Mouse (Mus musculus) stomach, embryonic 14.5 days (tissue): Measurements from ENCODE around the gene Egln2. TPM values are rescaled to one million over a fixed set of nuclear protein-coding genes. Genes with fewer than 3 reads are reported as not detected.
A peak's percentile ranks its signal among the peaks of the same experiment; 100 is the strongest.

Experiments
- ATAC-seq: fragments of 200-750 bp; cut with Nextera tagmentation; 2 replicates; pipeline ENCODE4 v1.8.0; 2017; ENCODE audit warnings: low read depth, moderate TSS enrichment; ENCODE audit not compliant: insufficient number of reproducible peaks, insufficient read depth, low FRiP score
- H3K27ac ChIP-seq: fragments of 300-500 bp; sonication (generic); 2 replicates; pipeline ENCODE4 v1.5.1; 2014; ENCODE audit warnings: mild to moderate bottlenecking, low read length, moderate library complexity, mixed read lengths
- H3K27me3 ChIP-seq: fragments of 300-500 bp; sonication (generic); 2 replicates; pipeline ENCODE4 v1.6.1; 2014; ENCODE audit warnings: low read length, control low read depth, mixed read lengths; ENCODE audit not compliant: control insufficient read depth, insufficient read depth
- H3K36me3 ChIP-seq: fragments of 300-500 bp; sonication (generic); 2 replicates; pipeline ENCODE4 v1.6.1; 2014; ENCODE audit warnings: mild to moderate bottlenecking, control low read depth, low read length, moderate library complexity, mixed read lengths; ENCODE audit not compliant: control insufficient read depth, insufficient read depth
- H3K4me1 ChIP-seq: fragments of 300-500 bp; sonication (generic); 2 replicates; pipeline ENCODE4 v1.6.1; 2014; ENCODE audit warnings: low read length, control low read depth, mixed read lengths; ENCODE audit not compliant: control insufficient read depth, insufficient read depth
- H3K4me2 ChIP-seq: fragments of 300-500 bp; sonication (generic); replicated peaks from 2 replicates; pipeline ENCODE4 v1.6.1; 2014; ENCODE audit warnings: low read depth, low read length, control low read depth
- H3K4me3 ChIP-seq: fragments of 300-500 bp; sonication (generic); 2 replicates; pipeline ENCODE4 v1.5.1; 2014; ENCODE audit warnings: low read depth, low read length, control low read depth
- H3K9ac ChIP-seq: fragments of 300-500 bp; sonication (generic); replicated peaks from 2 replicates; pipeline ENCODE4 v1.6.1; 2014; ENCODE audit warnings: low read depth, mild to moderate bottlenecking, control low read depth, low read length, moderate library complexity, mixed read lengths
- H3K9me3 ChIP-seq: fragments of 300-500 bp; sonication (generic); 2 replicates; pipeline ENCODE4 v1.6.1; 2016; ENCODE audit warnings: low read depth, low read length, control low read depth; ENCODE audit not compliant: control insufficient read depth
- WGBS: fragments of 180-500 bp; shearing (Covaris S2); extraction: QIAGEN DNeasy Blood & Tissue Kit; methylation state at CpG from one replicate; pipeline ENCODE4 v1.1.7; 2014; 5-methylcytosine and 5-hydroxymethylcytosine counted together
- polyA plus RNA-seq: library from polyadenylated mRNA; unstranded; fragments of >200 nt; fragmentation: Nextera tagmentation; extraction: Ambion mirVana; gene quantifications from 2 replicates; pipeline ENCODE4 v1.2.1, GENCODE M21; 2014

Egln2 gene
- polyA plus RNA-seq, 1 experiment from 2014 or later, result 39.0 TPM

- H3K4me1 ChIP-seq, result peaks cover 37% of the 10 kb centered on the region
- H3K4me3 ChIP-seq, result peak overlapping the region; percentile 74
- H3K9ac ChIP-seq, result peak overlapping the region; percentile 76
- H3K27ac ChIP-seq, result peak overlapping the region; percentile 97
- peak; percentile 78 for ATAC-seq
- H3K4me2 ChIP-seq, result peak overlapping the region; percentile 88
- whole genome bisulfite sequencing, result 0% methylated on average over 39 of the region's 43 CpGs
- H3K27me3 ChIP-seq, result no peaks in the 10 kb centered on the region
- H3K9me3 ChIP-seq, result no peaks in the 10 kb centered on the region
- peaks cover 24% of the 10 kb centered on the region for H3K36me3 ChIP-seq
Measured at GRCm38 (mm10) chr7:27166229-27166613, 381 bp downstream of the Egln2 start.

GRCm38 (mm10) chr7:27165696-27166095 lies 906 bp downstream of the Egln2 start:
- H3K27me3 ChIP-seq, result no peaks in the 10 kb centered on the region
- H3K27ac ChIP-seq, result peak overlapping the region; percentile 97
- H3K9me3 ChIP-seq, result no peaks in the 10 kb centered on the region
- H3K36me3 ChIP-seq, result peaks cover 26% of the 10 kb centered on the region
- ATAC-seq, result no peak
- peak overlapping the region; percentile 88 for H3K4me2 ChIP-seq
- peak overlapping the region; percentile 76 for H3K9ac ChIP-seq
- peak overlapping the region; percentile 74 for H3K4me3 ChIP-seq
- WGBS, result 3% methylated on average over 8 of the region's 8 CpGs
- peaks cover 37% of the 10 kb centered on the region for H3K4me1 ChIP-seq

- no peak for ATAC-seq
- WGBS, result 64% methylated on average over 23 of the region's 23 CpGs
- H3K4me1 ChIP-seq, result peaks cover 37% of the 10 kb centered on the region
- peak overlapping the region; percentile 74 for H3K4me3 ChIP-seq
- H3K9me3 ChIP-seq, result no peaks in the 10 kb centered on the region
- no peak overlapping the region for H3K27ac ChIP-seq
- H3K27me3 ChIP-seq, result no peaks in the 10 kb centered on the region
- H3K9ac ChIP-seq, result peak overlapping the region; percentile 76; the same call in 1 of the 2 replicates
- H3K4me2 ChIP-seq, result peak overlapping the region; percentile 88
- peaks cover 29% of the 10 kb centered on the region for H3K36me3 ChIP-seq
Measured at GRCm38 (mm10) chr7:27165007-27165655, 1.5 kb downstream of the Egln2 start.

- H3K36me3 ChIP-seq, result peaks cover 33% of the 10 kb centered on the region
- no peak for ATAC-seq
- WGBS, result 75% methylated on average over 33 of the region's 33 CpGs
- no peaks in the 10 kb centered on the region for H3K9me3 ChIP-seq
- H3K27ac ChIP-seq, result no peak overlapping the region
- no peaks in the 10 kb centered on the region for H3K27me3 ChIP-seq
- H3K9ac ChIP-seq, result 0 out of 2 replicates have a peak overlapping the region, but pooled peaks have one; percentile 6
- peak overlapping the region; percentile 74; the same call in 1 of the 2 replicates for H3K4me3 ChIP-seq
- H3K4me1 ChIP-seq, result peaks cover 37% of the 10 kb centered on the region
- H3K4me2 ChIP-seq, result peak overlapping the region; percentile 88
Measured at GRCm38 (mm10) chr7:27164112-27164947, 2.3 kb downstream of the Egln2 start.

GRCm38 (mm10) chr7:27163450-27163805 lies 3.2 kb downstream of the Egln2 start:
- Histone ChIP-seq H3K4me1 (peaks cover 37% of the 10 kb centered on the region), H3K4me3 (no peak overlapping the region), H3K36me3 (peaks cover 40% of the 10 kb centered on the region), H3K9ac (no peak overlapping the region), H3K27me3 (no peaks in the 10 kb centered on the region), H3K4me2 (peak overlapping the region; percentile 88; the same call in 1 of the 2 replicates), H3K27ac (no peak overlapping the region), H3K9me3 (no peaks in the 10 kb centered on the region)
- no peak for ATAC-seq
- 68% methylated on average over 5 of the region's 5 CpGs for WGBS

- Histone ChIP-seq H3K9ac (no peak overlapping the region), H3K9me3 (no peaks in the 10 kb centered on the region), H3K4me3 (no peak overlapping the region), H3K27ac (no peak overlapping the region), H3K4me1 (peaks cover 37% of the 10 kb centered on the region), H3K27me3 (no peaks in the 10 kb centered on the region), H3K4me2 (peak overlapping the region; percentile 88; the same call in 1 of the 2 replicates), H3K36me3 (peaks cover 45% of the 10 kb centered on the region)
- ATAC-seq, result no peak
- 82% methylated on average over 5 of the region's 5 CpGs for WGBS
Measured at GRCm38 (mm10) chr7:27162780-27163449, 3.7 kb downstream of the Egln2 start.

GRCm38 (mm10) chr7:27161744-27162143 lies 4.9 kb downstream of the Egln2 start:
- no peak overlapping the region for H3K27ac ChIP-seq

GRCm38 (mm10) chr7:27160921-27161320 lies 5.7 kb downstream of the Egln2 start:
- 80% methylated on average over 3 of the region's 3 CpGs for WGBS

More at GRCm38 (mm10) chr7:27161744-27162143, 4.9 kb downstream of the Egln2 start:
- no peaks in the 10 kb centered on the region for H3K27me3 ChIP-seq
- 83% methylated on average over 4 of the region's 4 CpGs for WGBS
- peaks cover 30% of the 10 kb centered on the region for H3K4me1 ChIP-seq
- H3K36me3 ChIP-seq, result peaks cover 53% of the 10 kb centered on the region
- no peak for ATAC-seq
- no peak overlapping the region for H3K4me3 ChIP-seq
- no peaks in the 10 kb centered on the region for H3K9me3 ChIP-seq
- no peak overlapping the region for H3K9ac ChIP-seq
- no peak overlapping the region for H3K4me2 ChIP-seq

More at GRCm38 (mm10) chr7:27160921-27161320, 5.7 kb downstream of the Egln2 start:
- peaks cover 53% of the 10 kb centered on the region for H3K36me3 ChIP-seq
- peaks cover 30% of the 10 kb centered on the region for H3K4me1 ChIP-seq
- H3K27me3 ChIP-seq, result no peaks in the 10 kb centered on the region
- no peak overlapping the region for H3K4me3 ChIP-seq
- no peak overlapping the region for H3K4me2 ChIP-seq
- no peak for ATAC-seq
- no peak overlapping the region for H3K27ac ChIP-seq
- H3K9ac ChIP-seq, result no peak overlapping the region
- no peaks in the 10 kb centered on the region for H3K9me3 ChIP-seq
